Comparison of ENCODE assay signal across 15 mouse cellular contexts in genomic region chr9:52800476-52800875, GRCm38 (mm10).
A peak's percentile ranks its signal among the peaks of the same experiment; 100 is the strongest.
DNase-seq lines count a peak whose midpoint lies in the region; ATAC-seq and TF ChIP-seq lines count a peak whose summit lies in the region.
"Had no signal": no experiment of that assay in that cellular context is flagged by ENCODE, and none has a peak within 500 bp of the region (broad histone marks: within the 10 kb centered on the region; RNA-seq: fewer than 3 reads in every experiment).

No protein-coding gene starts in this region.

- no peak for TF ChIP-seq CTCF in lung, postnatal 0 days (IDR thresholded peaks at IDR 0.05)

- no peak overlapping the region for H3K9ac ChIP-seq in forebrain, embryonic 13.5 days
- no peak overlapping the region for H3K9ac ChIP-seq in forebrain, embryonic 12.5 days
- no peak overlapping the region for H3K9ac ChIP-seq in forebrain, embryonic 16.5 days (replicated peaks; ENCODE audit: low read depth, low read length)
- no peak overlapping the region for H3K9ac ChIP-seq in lung, postnatal 0 days (replicated peaks; ENCODE audit: low read depth)
- H3K9ac ChIP-seq: liver, postnatal 0 days; midbrain, embryonic 13.5 days; neural tube, embryonic 13.5 days had no signal

- ATAC-seq in forebrain, embryonic 13.5 days: peak; percentile 75
- ATAC-seq in forebrain, embryonic 12.5 days (ENCODE audit: low FRiP score): no peak
- peak; percentile 66 for ATAC-seq in forebrain, embryonic 16.5 days
- ATAC-seq in lung, postnatal 0 days: peak; percentile 57
- ATAC-seq: liver, postnatal 0 days; midbrain, embryonic 13.5 days had no signal

- H3K27ac ChIP-seq in forebrain, embryonic 13.5 days: no peak overlapping the region
- H3K27ac ChIP-seq in forebrain, embryonic 12.5 days: no peak overlapping the region
- H3K27ac ChIP-seq in forebrain, embryonic 16.5 days (ENCODE audit: low read length): no peak overlapping the region
- no peak overlapping the region for H3K27ac ChIP-seq in lung, postnatal 0 days (ENCODE audit: low read length)
- H3K27ac ChIP-seq: midbrain, embryonic 13.5 days; neural tube, embryonic 13.5 days had no signal

- no peak for TF ChIP-seq EP300 in lung, postnatal 0 days (IDR thresholded peaks at IDR 0.05)

- peak; percentile 25 to 28 for DNase-seq in layer of hippocampus, postnatal 10 days (ENCODE audit: low spot score in 2 of 2)
- DNase-seq in layer of hippocampus, adult 8-10 months (ENCODE audit: low spot score in 2 of 2): no peak
- DNase-seq in lung, postnatal 0 days (ENCODE audit: low spot score): peak; percentile 5
- DNase-seq in adrenal gland, adult (ENCODE audit: inconsistent age in 2 of 2, low spot score in 1 of 2): no peak
- DNase-seq in testis, postnatal 14 days (ENCODE audit: low spot score): no peak
- DNase-seq: adrenal gland, postnatal 25 days; cerebellum, adult 11 months; gastrocnemius, postnatal 25 days; kidney, adult 9 months; liver, postnatal 0 days had no signal

- no peaks in the 10 kb centered on the region for H3K36me3 ChIP-seq in forebrain, embryonic 13.5 days (ENCODE audit: poor library complexity, severe bottlenecking)
- H3K36me3 ChIP-seq in forebrain, embryonic 12.5 days (replicated peaks): no peaks in the 10 kb centered on the region
- no peaks in the 10 kb centered on the region for H3K36me3 ChIP-seq in forebrain, embryonic 16.5 days (ENCODE audit: control insufficient read depth, insufficient read depth)
- no peaks in the 10 kb centered on the region for H3K36me3 ChIP-seq in lung, postnatal 0 days (ENCODE audit: insufficient read depth, low read length)
- H3K36me3 ChIP-seq: midbrain, embryonic 13.5 days; neural tube, embryonic 13.5 days had no signal

- H3K4me2 ChIP-seq in forebrain, embryonic 13.5 days: no peak overlapping the region
- H3K4me2 ChIP-seq in forebrain, embryonic 12.5 days: no peak overlapping the region
- no peak overlapping the region for H3K4me2 ChIP-seq in forebrain, embryonic 16.5 days (ENCODE audit: low read length)
- no peak overlapping the region for H3K4me2 ChIP-seq in lung, postnatal 0 days (replicated peaks; ENCODE audit: low read depth, low read length)
- H3K4me2 ChIP-seq: midbrain, embryonic 13.5 days; neural tube, embryonic 13.5 days had no signal

- H3K9me3 ChIP-seq in forebrain, embryonic 13.5 days (replicated peaks): no peaks in the 10 kb centered on the region
- no peaks in the 10 kb centered on the region for H3K9me3 ChIP-seq in forebrain, embryonic 12.5 days
- H3K9me3 ChIP-seq in forebrain, embryonic 16.5 days (ENCODE audit: control insufficient read depth, low read length): no peaks in the 10 kb centered on the region
- H3K9me3 ChIP-seq in lung, postnatal 0 days (ENCODE audit: low read length): no peaks in the 10 kb centered on the region
- H3K9me3 ChIP-seq: midbrain, embryonic 13.5 days; neural tube, embryonic 13.5 days had no signal

- no peaks in the 10 kb centered on the region for H3K4me1 ChIP-seq in forebrain, embryonic 13.5 days
- H3K4me1 ChIP-seq in forebrain, embryonic 12.5 days: no peaks in the 10 kb centered on the region
- H3K4me1 ChIP-seq in forebrain, embryonic 16.5 days (replicated peaks; ENCODE audit: control insufficient read depth, insufficient read depth, low read length): 0 out of 2 replicates have a peak, but pooled peaks cover 2% of the 10 kb centered on the region
- no peaks in the 10 kb centered on the region for H3K4me1 ChIP-seq in lung, postnatal 0 days (ENCODE audit: insufficient read depth, low read depth, low read length)
- H3K4me1 ChIP-seq: midbrain, embryonic 13.5 days; neural tube, embryonic 13.5 days had no signal

- 74% methylated on average over 3 of the region's 3 CpGs for WGBS in forebrain, embryonic 13.5 days
- 83% methylated on average over 3 of the region's 3 CpGs for WGBS in forebrain, embryonic 12.5 days
- WGBS in forebrain, embryonic 16.5 days: 37% methylated on average over 3 of the region's 3 CpGs
- WGBS in lung, postnatal 0 days: 58% methylated on average over 3 of the region's 3 CpGs

- H3K4me3 ChIP-seq in forebrain, embryonic 13.5 days: no peak overlapping the region
- no peak overlapping the region for H3K4me3 ChIP-seq in forebrain, embryonic 12.5 days (replicated peaks)
- no peak overlapping the region for H3K4me3 ChIP-seq in forebrain, embryonic 16.5 days (replicated peaks; ENCODE audit: low read length)
- no peak overlapping the region for H3K4me3 ChIP-seq in lung, postnatal 0 days (ENCODE audit: low read depth, low read length)
- H3K4me3 ChIP-seq: midbrain, embryonic 13.5 days; neural tube, embryonic 13.5 days had no signal

- no peaks in the 10 kb centered on the region for H3K27me3 ChIP-seq in forebrain, embryonic 13.5 days
- no peaks in the 10 kb centered on the region for H3K27me3 ChIP-seq in forebrain, embryonic 12.5 days
- no peaks in the 10 kb centered on the region for H3K27me3 ChIP-seq in forebrain, embryonic 16.5 days (replicated peaks; ENCODE audit: control insufficient read depth, insufficient read depth, low read length)
- H3K27me3 ChIP-seq in lung, postnatal 0 days (replicated peaks; ENCODE audit: insufficient read depth, low read length): no peaks in the 10 kb centered on the region
- H3K27me3 ChIP-seq: midbrain, embryonic 13.5 days; neural tube, embryonic 13.5 days had no signal

Comparison
In these comparisons a context has a peak if more than half of its experiments do, and no peak if none do; other contexts are left out.
1. DNase-seq: peak in layer of hippocampus, postnatal 10 days (2 of 2) and lung, postnatal 0 days (single experiment); none in layer of hippocampus, adult 8-10 months (0 of 2), adrenal gland, adult (0 of 2) and testis, postnatal 14 days (single experiment).